Mouse (Mus musculus) intestine, postnatal 0 days (tissue): Measurements from ENCODE around the gene Mrps9. TPM values are rescaled to one million over a fixed set of nuclear protein-coding genes. Genes with fewer than 3 reads are reported as not detected.

ENCODE experiments used
- ATAC-seq: fragments of 200-750 bp; cut with Nextera tagmentation; 2 replicates; pipeline ENCODE4 v1.8.0; 2017; ENCODE audit warnings: mild to moderate bottlenecking, moderate TSS enrichment, moderate library complexity
- H3K27ac ChIP-seq: fragments of 300-500 bp; sonication (generic); 2 replicates; pipeline ENCODE4 v1.5.1; 2014; ENCODE audit warnings: mild to moderate bottlenecking, low read depth, low read length, moderate library complexity
- H3K27me3 ChIP-seq: fragments of 300-500 bp; sonication (generic); replicated peaks from 2 replicates; pipeline ENCODE4 v1.6.1; 2014; ENCODE audit warnings: low read length, mixed read lengths; ENCODE audit not compliant: control insufficient read depth, insufficient read depth
- H3K36me3 ChIP-seq: fragments of 300-500 bp; sonication (generic); 2 replicates; pipeline ENCODE4 v1.6.1; 2014; ENCODE audit warnings: mild to moderate bottlenecking, moderate library complexity; ENCODE audit not compliant: control insufficient read depth, insufficient read depth
- H3K4me1 ChIP-seq: fragments of 300-500 bp; sonication (generic); replicated peaks from 2 replicates; pipeline ENCODE4 v1.6.1; 2014; ENCODE audit warnings: antibody characterized with exemption, low read length, mixed read lengths; ENCODE audit not compliant: control insufficient read depth, insufficient read depth
- H3K4me2 ChIP-seq: fragments of 300-500 bp; sonication (generic); replicated peaks from 2 replicates; pipeline ENCODE4 v1.6.1; 2014; ENCODE audit warnings: low read depth, mild to moderate bottlenecking, moderate library complexity
- H3K4me3 ChIP-seq: fragments of 300-500 bp; sonication (generic); 2 replicates; pipeline ENCODE4 v1.5.1; 2014; ENCODE audit warnings: low read depth, low read length
- H3K9ac ChIP-seq: fragments of 300-500 bp; sonication (generic); 2 replicates; pipeline ENCODE4 v1.6.1; 2014; ENCODE audit warnings: mild to moderate bottlenecking, low read depth, low read length
- H3K9me3 ChIP-seq: fragments of 300-500 bp; sonication (generic); 2 replicates; pipeline ENCODE4 v1.6.1; 2016; ENCODE audit warnings: mixed run types; ENCODE audit not compliant: control insufficient read depth
- CTCF ChIP-seq: sonication (generic); IDR thresholded peaks from 2 replicates; pipeline ENCODE4 v1.5.1; 2016; ENCODE audit warnings: low read depth, mild to moderate bottlenecking, control low read depth, antibody characterized with exemption, moderate library complexity
- WGBS: fragments of 180-500 bp; shearing (Covaris S2); extraction: QIAGEN DNeasy Blood & Tissue Kit; methylation state at CpG from one replicate; pipeline ENCODE4 v1.1.7; 2014; 5-methylcytosine and 5-hydroxymethylcytosine counted together
- polyA plus RNA-seq: library from polyadenylated mRNA; unstranded; fragments of >200 nt; fragmentation: Nextera tagmentation; extraction: Ambion mirVana; gene quantifications from 2 replicates; pipeline ENCODE4 v1.2.1, GENCODE M21; 2015

Gene Mrps9
- polyA plus RNA-seq, 1 experiment from 2014 or later, result 38.3 TPM

DNA sequence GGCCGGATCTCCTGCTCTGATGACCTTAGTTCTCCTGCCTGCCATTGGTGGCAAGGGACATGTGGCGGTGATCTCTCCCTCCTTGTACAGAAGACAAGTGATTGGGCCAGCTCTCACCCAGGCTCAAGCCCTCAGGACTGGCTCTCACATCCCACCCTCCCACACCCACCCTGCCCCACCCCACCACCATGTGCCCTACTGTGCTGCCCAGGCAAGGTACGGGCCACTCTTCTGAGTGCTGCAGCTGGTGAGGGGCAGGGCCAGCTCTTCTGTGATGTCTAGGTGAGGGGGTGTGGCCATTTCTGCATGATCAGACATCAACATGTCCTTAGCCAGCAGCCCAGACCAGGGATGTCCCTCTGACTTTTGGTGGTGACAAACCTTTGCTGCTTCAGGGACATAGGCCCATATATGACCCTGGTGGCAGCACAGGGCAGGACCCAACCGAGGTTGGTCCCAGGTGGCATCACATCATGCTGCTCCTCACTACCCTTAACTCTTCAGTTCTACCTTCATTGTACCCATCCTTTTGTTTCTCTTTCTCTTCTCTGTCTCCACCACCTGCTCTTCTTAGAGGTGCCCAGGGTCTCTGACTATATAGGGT, 14.4 kb downstream of the Mrps9 start:
- TF ChIP-seq CTCF, result no peak
- H3K4me1 ChIP-seq, result no peaks in the 10 kb centered on the region
- H3K36me3 ChIP-seq, result peaks cover 19% of the 10 kb centered on the region; the same call in 1 of the 2 replicates
- no peak for ATAC-seq
- no peak overlapping the region for H3K27ac ChIP-seq
- H3K9ac ChIP-seq, result no peak overlapping the region
- no peak overlapping the region for H3K4me3 ChIP-seq
- H3K9me3 ChIP-seq, result no peaks in the 10 kb centered on the region
- H3K4me2 ChIP-seq, result no peak overlapping the region
- WGBS, result 96% methylated on average over 4 of the region's 4 CpGs
- H3K27me3 ChIP-seq, result no peaks in the 10 kb centered on the region

DNA sequence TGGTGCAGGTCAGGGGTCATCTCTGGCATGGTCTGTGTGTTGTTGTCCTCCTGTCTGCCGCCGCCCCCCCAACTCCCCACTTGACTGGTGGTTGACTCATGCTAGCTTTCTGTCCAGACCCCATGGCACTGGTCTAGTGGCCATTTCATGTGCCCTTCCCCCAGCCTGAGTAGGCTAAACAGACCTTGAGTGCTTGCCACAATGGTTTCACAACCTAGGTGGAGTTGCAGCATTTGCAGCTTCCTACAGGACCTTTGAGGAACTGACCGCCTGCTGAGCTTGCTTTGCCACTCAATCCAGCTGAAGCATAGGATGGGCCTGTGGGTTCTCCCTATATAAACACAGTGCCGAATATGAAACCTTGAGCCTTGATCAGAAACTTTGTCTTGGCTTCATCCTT, 15.0 kb downstream of the Mrps9 start:
- no peaks in the 10 kb centered on the region for H3K9me3 ChIP-seq
- no peak overlapping the region for H3K9ac ChIP-seq
- H3K27ac ChIP-seq, result no peak overlapping the region
- no peak for ATAC-seq
- H3K27me3 ChIP-seq, result no peaks in the 10 kb centered on the region
- H3K4me3 ChIP-seq, result no peak overlapping the region
- no peak for TF ChIP-seq CTCF
- 96% methylated on average over 4 of the region's 4 CpGs for WGBS
- H3K4me1 ChIP-seq, result no peaks in the 10 kb centered on the region
- no peak overlapping the region for H3K4me2 ChIP-seq
- H3K36me3 ChIP-seq, result peaks cover 19% of the 10 kb centered on the region; the same call in 1 of the 2 replicates

DNA sequence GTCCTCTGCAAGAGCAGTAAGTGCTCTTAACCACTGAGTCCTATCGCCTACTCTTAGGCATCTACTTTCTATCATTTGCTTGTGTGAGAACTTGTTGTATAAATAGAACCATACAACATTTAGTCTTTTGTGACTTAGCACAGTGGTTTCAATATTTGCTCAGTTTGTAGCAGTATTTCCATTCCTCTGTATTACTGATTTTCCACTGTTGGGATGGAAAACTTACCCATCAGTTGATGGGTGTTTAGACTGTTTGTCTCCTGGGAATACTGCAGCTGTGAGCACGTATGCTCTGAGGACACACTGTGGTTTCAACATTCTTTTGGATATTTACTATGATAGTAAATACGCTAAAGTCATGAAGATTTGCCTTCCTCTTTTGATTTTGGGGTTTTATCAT, 16.2 kb downstream of the Mrps9 start:
- no peak for TF ChIP-seq CTCF
- H3K4me1 ChIP-seq, result no peaks in the 10 kb centered on the region
- no peak overlapping the region for H3K9ac ChIP-seq
- 88% methylated on average over 3 of the region's 3 CpGs for WGBS
- no peak overlapping the region for H3K4me3 ChIP-seq
- no peaks in the 10 kb centered on the region for H3K27me3 ChIP-seq
- H3K9me3 ChIP-seq, result no peaks in the 10 kb centered on the region
- no peak for ATAC-seq
- H3K27ac ChIP-seq, result no peak overlapping the region
- H3K4me2 ChIP-seq, result no peak overlapping the region
- peaks cover 19% of the 10 kb centered on the region; the same call in 1 of the 2 replicates for H3K36me3 ChIP-seq

DNA sequence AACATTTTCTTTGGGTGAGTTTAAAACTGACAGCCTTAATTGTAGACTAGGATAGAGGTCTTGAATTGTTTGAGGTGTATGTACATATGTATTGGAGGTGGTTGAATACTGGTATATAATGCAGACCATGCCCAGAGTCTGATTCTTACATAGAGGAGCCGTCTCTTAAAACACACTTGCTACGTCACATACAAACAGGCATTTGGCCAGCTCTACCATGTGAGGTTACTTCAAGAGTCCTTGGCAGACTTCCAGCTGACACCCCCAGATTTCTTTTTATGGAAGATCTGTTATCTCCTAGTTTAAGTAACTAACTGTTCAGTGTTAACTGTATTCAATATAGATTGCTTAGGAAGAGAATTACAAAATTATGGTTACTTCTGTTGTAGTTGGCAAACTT, 23.1 kb downstream of the Mrps9 start:
- Histone ChIP-seq H3K27ac (no peak overlapping the region), H3K9me3 (no peaks in the 10 kb centered on the region), H3K4me2 (no peak overlapping the region), H3K9ac (no peak overlapping the region), H3K36me3 (no peaks in the 10 kb centered on the region), H3K4me1 (no peaks in the 10 kb centered on the region), H3K27me3 (no peaks in the 10 kb centered on the region), H3K4me3 (no peak overlapping the region)
- no peak for ATAC-seq
- TF ChIP-seq CTCF, result no peak
- 62% methylated on average over 2 of the region's 2 CpGs for WGBS

DNA sequence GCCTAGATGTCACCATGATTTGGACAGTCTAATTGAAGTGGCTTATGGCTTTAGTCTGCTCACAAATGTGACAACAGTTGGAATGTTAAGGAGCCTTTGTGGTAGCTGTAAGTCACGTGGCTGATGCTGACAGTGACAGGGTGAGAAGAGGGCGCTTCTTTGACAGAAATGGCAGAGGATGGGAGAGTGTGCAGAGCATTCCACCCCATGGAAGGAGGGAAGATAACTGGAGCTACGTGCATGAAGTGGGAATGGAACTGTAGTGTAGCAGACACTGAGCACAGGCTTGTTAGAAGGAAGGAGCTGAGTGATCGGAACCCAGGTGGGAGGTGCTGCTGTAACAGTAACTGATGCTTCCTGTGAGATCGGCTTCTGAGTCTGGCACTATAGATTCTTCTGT, 24.2 kb downstream of the Mrps9 start:
- 82% methylated on average over 5 of the region's 5 CpGs for WGBS
- no peak for TF ChIP-seq CTCF
- Histone ChIP-seq H3K9me3 (no peaks in the 10 kb centered on the region), H3K4me2 (no peak overlapping the region), H3K27me3 (no peaks in the 10 kb centered on the region), H3K4me3 (no peak overlapping the region), H3K9ac (no peak overlapping the region), H3K27ac (no peak overlapping the region), H3K4me1 (no peaks in the 10 kb centered on the region), H3K36me3 (no peaks in the 10 kb centered on the region)
- ATAC-seq, result no peak

DNA sequence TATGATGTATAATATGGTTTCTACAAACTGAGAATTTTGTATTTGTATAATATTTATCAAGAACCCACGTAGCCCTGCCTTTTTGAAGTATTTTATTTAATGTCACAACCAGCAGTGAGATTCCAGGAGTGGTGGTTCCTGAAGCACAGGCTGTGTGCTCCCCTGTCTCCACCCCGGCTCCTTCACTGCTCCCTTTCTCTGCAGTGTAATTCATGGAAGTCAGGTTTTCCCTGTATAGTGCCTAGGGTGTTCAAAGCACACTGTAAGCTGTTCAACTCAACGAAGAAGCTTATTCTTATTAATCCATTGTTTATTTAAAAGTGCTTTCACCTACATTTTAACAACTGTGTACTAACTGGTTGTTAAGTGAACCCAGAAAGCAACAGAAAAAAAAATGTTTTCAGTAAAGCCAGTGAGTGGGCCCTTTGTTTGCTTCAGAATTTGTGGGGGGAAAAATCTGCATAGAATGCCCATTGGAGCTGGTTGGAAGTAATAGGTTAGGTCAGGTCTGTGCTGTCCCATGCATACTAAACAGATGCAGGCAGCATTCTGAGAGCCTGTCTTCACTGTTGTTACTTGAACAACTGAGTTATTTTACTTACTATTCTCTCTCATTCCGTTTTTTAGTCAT, 25.5 kb downstream of the Mrps9 start:
- Histone ChIP-seq H3K9me3 (no peaks in the 10 kb centered on the region), H3K4me2 (no peak overlapping the region), H3K36me3 (no peaks in the 10 kb centered on the region), H3K9ac (no peak overlapping the region), H3K4me3 (no peak overlapping the region), H3K27me3 (no peaks in the 10 kb centered on the region), H3K27ac (no peak overlapping the region), H3K4me1 (no peaks in the 10 kb centered on the region)
- no peak for ATAC-seq
- 84% methylated on average over 4 of the region's 4 CpGs for WGBS
- TF ChIP-seq CTCF, result no peak
